Mouse (Mus musculus) liver, embryonic 15.5 days (tissue): Measurements from ENCODE around the gene Fam161a. TPM values are rescaled to one million over a fixed set of nuclear protein-coding genes. Genes with fewer than 3 reads are reported as not detected.
"Not testable (repeated sequence)": the region's sequence is repeated elsewhere in the genome, so short reads cannot be mapped to it uniquely, and the experiment has no call there.

Experiments
- ATAC-seq: fragments of 200-750 bp; cut with Nextera tagmentation; 2 replicates; pipeline ENCODE4 v1.8.0; 2017; ENCODE audit warnings: moderate number of reproducible peaks, mild to moderate bottlenecking, moderate library complexity; ENCODE audit not compliant: insufficient read depth
- H3K27ac ChIP-seq: fragments of 300-500 bp; sonication (generic); replicated peaks from 2 replicates; pipeline ENCODE4 v1.5.1; 2015; ENCODE audit warnings: mild to moderate bottlenecking, inconsistent platforms
- H3K27me3 ChIP-seq: fragments of 300-500 bp; sonication (generic); 2 replicates; pipeline ENCODE4 v1.6.1; 2015; ENCODE audit warnings: mild to moderate bottlenecking, inconsistent platforms
- H3K36me3 ChIP-seq: fragments of 300-500 bp; sonication (generic); replicated peaks from 2 replicates; pipeline ENCODE4 v1.6.1; 2015; ENCODE audit warnings: moderate library complexity, mild to moderate bottlenecking, inconsistent platforms
- H3K4me1 ChIP-seq: fragments of 300-500 bp; sonication (generic); replicated peaks from 2 replicates; pipeline ENCODE4 v1.6.1; 2015; ENCODE audit warnings: inconsistent platforms
- H3K4me2 ChIP-seq: fragments of 300-500 bp; sonication (generic); 2 replicates; pipeline ENCODE4 v1.6.1; 2015; ENCODE audit warnings: moderate library complexity, mild to moderate bottlenecking, inconsistent platforms
- H3K4me3 ChIP-seq: fragments of 300-500 bp; sonication (generic); replicated peaks from 2 replicates; pipeline ENCODE4 v1.5.1; 2015; ENCODE audit warnings: mild to moderate bottlenecking, inconsistent platforms
- H3K9ac ChIP-seq: fragments of 300-500 bp; sonication (generic); 2 replicates; pipeline ENCODE4 v1.6.1; 2015; ENCODE audit warnings: moderate library complexity, mild to moderate bottlenecking, inconsistent platforms
- H3K9me3 ChIP-seq: fragments of 300-500 bp; sonication (generic); replicated peaks from 2 replicates; pipeline ENCODE4 v1.6.1; 2016; ENCODE audit warnings: inconsistent platforms
- WGBS: fragments of 180-500 bp; shearing (Covaris S2); methylation state at CpG from one replicate; pipeline ENCODE4 v1.1.7; 2015; ENCODE audit warnings: mixed read lengths; ENCODE audit not compliant: insufficient replicate concordance; 5-methylcytosine and 5-hydroxymethylcytosine counted together
- polyA plus RNA-seq: library from polyadenylated mRNA; unstranded; fragments of >200 nt; fragmentation: Nextera tagmentation; extraction: Ambion mirVana; gene quantifications from 2 replicates; pipeline ENCODE4 v1.2.1, GENCODE M21; 2015

Fam161a gene
- polyA plus RNA-seq, 1 experiment from 2014 or later: 1.4 TPM

DNA sequence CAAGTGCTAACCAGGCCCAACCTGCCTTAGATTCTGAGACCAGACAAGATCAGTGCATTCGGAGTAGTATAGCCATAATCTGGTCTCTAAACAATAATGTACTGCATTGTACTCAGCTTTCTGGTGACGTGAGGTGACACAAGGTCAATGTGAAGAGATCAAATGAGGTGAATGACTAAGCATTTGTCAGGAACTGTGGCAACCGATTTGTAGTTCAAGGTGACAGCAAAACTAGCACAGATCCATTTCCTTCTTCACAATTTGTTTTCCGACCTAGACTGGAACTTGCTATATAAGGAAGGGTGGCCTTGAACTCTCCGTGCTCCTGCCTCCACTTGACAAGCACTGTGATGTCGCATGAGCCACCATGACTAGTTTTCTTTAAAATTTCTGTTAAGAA is 55.8 kb downstream of the Fam161a start:
- Histone ChIP-seq H3K4me2 (no peak overlapping the region), H3K9me3 (no peaks in the 10 kb centered on the region), H3K27ac (no peak overlapping the region), H3K27me3 (no peaks in the 10 kb centered on the region), H3K36me3 (no peaks in the 10 kb centered on the region), H3K9ac (no peak overlapping the region), H3K4me3 (no peak overlapping the region), H3K4me1 (peaks cover 18% of the 10 kb centered on the region)
- WGBS: 55% methylated on average over 6 of the region's 6 CpGs
- ATAC-seq: no peak

DNA sequence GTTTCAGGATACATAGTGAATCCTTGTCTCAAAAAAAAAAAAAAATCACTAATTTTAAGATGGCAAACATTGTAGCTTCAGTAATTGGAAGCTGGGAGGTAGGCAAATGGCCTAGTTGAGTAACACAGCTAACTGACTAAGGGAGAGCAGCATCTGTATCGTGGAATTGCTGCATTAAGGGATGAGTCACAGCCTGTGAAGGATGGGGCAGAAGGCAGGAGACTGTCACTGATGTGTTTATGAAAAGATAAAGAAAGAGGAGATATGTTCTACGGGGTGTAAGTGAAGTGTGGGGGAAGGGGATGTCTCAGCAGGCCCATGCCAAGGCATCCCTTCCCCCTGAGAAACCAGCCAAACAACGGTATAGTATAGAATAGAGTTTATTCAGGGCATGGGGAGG is 56.5 kb downstream of the Fam161a start:
- H3K4me2 ChIP-seq: no peak overlapping the region
- H3K9ac ChIP-seq: no peak overlapping the region
- 37% methylated on average over 3 of the region's 3 CpGs for WGBS
- ATAC-seq: no peak
- H3K27me3 ChIP-seq: no peaks in the 10 kb centered on the region
- no peak overlapping the region for H3K4me3 ChIP-seq
- H3K36me3 ChIP-seq: no peaks in the 10 kb centered on the region
- peaks cover 20% of the 10 kb centered on the region for H3K4me1 ChIP-seq
- no peak overlapping the region for H3K27ac ChIP-seq
- no peaks in the 10 kb centered on the region for H3K9me3 ChIP-seq

DNA sequence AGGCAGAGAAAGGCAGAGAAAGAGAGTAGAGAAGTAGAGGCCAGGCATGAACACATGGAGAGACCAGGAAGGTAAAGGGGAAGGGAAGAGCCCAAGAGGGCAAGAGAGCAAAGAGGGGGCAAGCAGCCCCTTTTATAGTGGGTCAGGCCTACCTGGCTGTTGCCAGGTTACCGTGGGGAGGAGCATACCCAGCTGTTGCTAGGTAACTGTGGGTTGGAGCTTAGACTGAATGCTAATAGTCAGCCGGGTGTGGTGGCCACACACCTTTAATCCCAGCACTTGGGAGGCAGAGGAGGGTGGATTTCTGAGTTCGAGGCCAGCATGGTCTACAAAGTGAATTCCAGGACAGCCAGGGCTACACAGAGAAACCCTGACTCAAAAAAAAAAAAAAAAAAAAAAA is 56.9 kb downstream of the Fam161a start:
- H3K9me3 ChIP-seq, H3K36me3 ChIP-seq, H3K4me3 ChIP-seq, H3K27me3 ChIP-seq, H3K27ac ChIP-seq, H3K4me2 ChIP-seq, ATAC-seq, H3K9ac ChIP-seq: not testable (repeated sequence)
- 45% methylated on average over 3 of the region's 3 CpGs for WGBS
- peaks cover 20% of the 10 kb centered on the region for H3K4me1 ChIP-seq

DNA sequence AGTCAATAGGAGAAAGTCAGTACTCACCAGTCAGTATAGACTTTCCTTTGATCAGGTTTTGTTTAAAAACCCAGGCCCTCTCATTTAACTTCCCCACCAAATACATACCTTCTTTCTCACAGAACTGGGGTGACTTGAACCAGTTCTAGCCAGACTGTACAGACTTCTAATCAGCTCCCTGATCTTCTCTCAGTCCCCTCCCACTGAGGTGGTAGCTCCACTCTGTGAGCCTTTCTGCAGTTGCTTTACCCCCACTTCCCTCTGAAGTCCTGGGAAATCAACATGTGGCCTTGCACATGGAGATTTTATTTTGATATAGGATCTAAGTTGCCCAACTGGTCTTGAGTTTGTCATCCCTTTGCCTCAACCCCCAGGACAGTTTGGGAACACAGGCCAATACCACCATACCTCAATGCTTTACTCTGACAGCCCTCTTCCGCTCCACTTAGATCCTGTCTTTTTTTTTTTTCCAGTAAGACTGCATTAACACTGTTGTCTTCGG is 57.9 kb downstream of the Fam161a start:
- Histone ChIP-seq H3K36me3 (no peaks in the 10 kb centered on the region), H3K9ac (no peak overlapping the region), H3K4me1 (peaks cover 20% of the 10 kb centered on the region), H3K4me3 (no peak overlapping the region), H3K27me3 (no peaks in the 10 kb centered on the region), H3K4me2 (no peak overlapping the region), H3K27ac (no peak overlapping the region), H3K9me3 (no peaks in the 10 kb centered on the region)
- no peak for ATAC-seq
- WGBS: 70% methylated on average over 2 of the region's 2 CpGs

DNA sequence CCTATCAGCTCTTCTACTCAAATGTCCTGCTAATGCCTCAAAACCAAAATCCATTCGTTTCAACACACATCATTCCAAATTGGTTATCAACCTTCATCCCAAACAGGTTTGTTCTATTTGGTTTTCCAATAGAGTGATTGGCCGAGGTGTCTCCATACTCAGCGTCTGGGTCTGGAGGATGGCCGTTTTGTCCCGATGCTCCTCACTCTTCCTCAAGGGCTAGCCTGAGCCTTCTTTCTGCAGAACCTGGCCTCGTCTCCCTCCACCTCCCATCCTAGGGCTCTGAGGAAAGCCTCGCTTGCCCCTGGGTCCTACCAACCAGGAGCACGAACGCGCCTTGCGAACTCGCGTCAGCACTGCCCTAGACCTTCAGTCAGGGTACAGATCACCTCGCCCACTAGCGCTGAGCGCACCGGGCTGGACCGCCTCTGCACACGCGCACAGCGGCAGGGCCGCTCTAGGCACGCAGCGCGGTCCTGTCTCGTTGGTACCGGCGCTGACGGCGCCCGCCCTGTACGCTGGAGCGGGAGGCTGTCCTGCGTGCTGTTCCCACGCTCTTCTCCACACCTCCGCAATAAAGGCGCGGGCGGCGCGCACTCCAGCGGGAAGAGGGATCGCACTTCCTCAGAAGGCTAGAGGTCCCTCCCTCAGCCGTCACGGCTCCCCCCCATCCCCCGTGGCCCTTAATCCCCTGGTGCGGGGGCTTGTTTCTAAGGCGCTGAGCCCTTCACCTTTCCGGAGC is 60.2 kb downstream of the Fam161a start:
- WGBS: 1% methylated on average over 49 of the region's 49 CpGs
- peak overlapping the region; percentile 76 for H3K4me3 ChIP-seq
- H3K9ac ChIP-seq: peak overlapping the region; percentile 85
- no peaks in the 10 kb centered on the region for H3K9me3 ChIP-seq
- H3K4me2 ChIP-seq: peak overlapping the region; percentile 95
- ATAC-seq: peak; percentile 100
- no peaks in the 10 kb centered on the region for H3K36me3 ChIP-seq
- peaks cover 20% of the 10 kb centered on the region for H3K4me1 ChIP-seq
- H3K27me3 ChIP-seq: no peaks in the 10 kb centered on the region
- H3K27ac ChIP-seq: peak overlapping the region; percentile 73

DNA sequence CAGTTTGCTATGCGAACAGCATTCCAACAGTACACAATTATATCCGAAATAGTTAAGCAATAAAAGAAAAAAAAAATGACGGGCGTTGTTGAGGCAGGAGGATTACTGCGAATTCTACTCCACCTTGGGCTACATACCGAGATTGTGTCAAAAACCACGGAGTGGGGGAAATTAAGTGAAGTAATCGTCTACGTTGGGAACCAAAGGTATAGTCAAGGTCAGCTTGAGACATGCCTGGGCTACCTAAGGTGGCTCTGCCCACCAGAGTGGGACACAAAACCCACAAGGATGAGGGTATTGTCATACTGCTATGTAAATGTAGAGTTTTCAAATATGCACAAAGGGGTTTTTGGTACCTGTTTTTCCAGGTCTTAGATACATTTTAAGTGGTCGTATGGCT is 60.9 kb downstream of the Fam161a start:
- no peaks in the 10 kb centered on the region for H3K36me3 ChIP-seq
- H3K27ac ChIP-seq: peak overlapping the region; percentile 73; the same call in 1 of the 2 replicates
- no peaks in the 10 kb centered on the region for H3K9me3 ChIP-seq
- peak overlapping the region; percentile 85 for H3K9ac ChIP-seq
- no peak for ATAC-seq
- 8% methylated on average over 10 of the region's 10 CpGs for WGBS
- H3K4me1 ChIP-seq: peaks cover 20% of the 10 kb centered on the region
- H3K27me3 ChIP-seq: no peaks in the 10 kb centered on the region
- H3K4me3 ChIP-seq: peak overlapping the region; percentile 76
- H3K4me2 ChIP-seq: peak overlapping the region; percentile 95

DNA sequence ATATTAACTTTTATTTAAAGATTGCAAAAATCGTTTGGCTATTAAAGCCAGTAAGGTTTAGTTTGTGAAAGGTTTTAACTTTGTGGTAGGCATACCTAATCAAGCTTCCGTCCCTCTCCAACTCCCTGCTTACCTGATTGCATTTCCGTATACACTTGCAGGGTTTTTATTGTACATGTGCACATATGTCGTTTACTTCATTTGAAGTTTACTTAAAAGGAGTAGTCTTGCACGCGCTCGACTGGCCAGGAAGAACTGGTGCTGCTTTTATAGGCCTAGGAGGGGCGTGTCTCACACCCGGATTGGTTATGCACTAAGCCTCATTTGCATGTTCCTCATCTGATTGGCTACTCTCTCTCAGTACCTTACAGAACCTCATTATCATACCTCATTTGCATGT is 61.7 kb downstream of the Fam161a start:
- H3K4me3 ChIP-seq, H3K36me3 ChIP-seq, H3K9ac ChIP-seq, H3K27ac ChIP-seq, ATAC-seq, H3K9me3 ChIP-seq, H3K4me2 ChIP-seq, H3K27me3 ChIP-seq: not testable (repeated sequence)
- 86% methylated on average over 9 of the region's 9 CpGs for WGBS
- peaks cover 20% of the 10 kb centered on the region for H3K4me1 ChIP-seq

DNA sequence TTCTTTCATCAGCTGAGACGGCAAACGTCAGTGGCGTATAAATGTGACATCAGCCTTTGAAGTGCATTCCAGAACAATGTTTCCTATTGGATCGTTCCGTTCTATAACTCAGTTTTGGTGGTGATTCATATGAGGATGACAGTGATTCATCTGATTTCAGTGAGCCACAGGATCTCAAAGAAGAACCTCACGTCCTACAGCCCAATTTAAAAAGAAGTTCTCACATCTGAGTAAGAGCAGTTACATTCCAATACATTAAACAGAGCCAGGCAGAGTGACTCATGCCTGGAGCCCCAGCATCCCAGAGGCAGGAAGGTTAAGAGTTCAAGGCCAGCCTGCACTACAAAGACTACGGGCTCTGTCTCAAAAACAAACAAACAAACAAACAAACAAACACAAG is 67.5 kb downstream of the Fam161a start:
- no peaks in the 10 kb centered on the region for H3K9me3 ChIP-seq

DNA sequence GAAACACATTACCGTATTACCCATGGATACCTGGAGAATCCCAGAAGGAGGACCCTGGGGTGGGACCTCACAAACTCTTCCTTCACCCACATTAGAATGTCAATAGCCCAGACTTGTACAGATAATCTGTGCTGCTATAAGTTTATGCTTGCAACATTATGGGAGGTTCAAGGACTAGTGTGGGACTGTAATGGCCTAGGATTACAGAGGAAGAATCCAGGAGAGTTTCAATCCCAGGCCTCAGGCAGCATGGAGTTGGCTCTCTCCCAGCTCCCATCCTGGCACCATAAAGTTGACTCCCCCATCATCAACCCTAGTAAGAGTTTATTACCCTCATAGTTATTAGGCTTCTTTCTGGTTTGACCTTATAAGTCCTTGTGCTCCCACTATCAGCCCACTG is 71.2 kb downstream of the Fam161a start:
- ATAC-seq: no peak
- 85% methylated on average over 1 of the region's 1 CpGs for WGBS
- H3K4me3 ChIP-seq: no peak overlapping the region

More for the DNA sequence above, 67.5 kb downstream of the Fam161a start:
- Histone ChIP-seq H3K4me3 (no peak overlapping the region), H3K4me2 (no peak overlapping the region), H3K4me1 (no peaks in the 10 kb centered on the region), H3K27ac (no peak overlapping the region), H3K36me3 (no peaks in the 10 kb centered on the region), H3K27me3 (no peaks in the 10 kb centered on the region), H3K9ac (no peak overlapping the region)
- 69% methylated on average over 7 of the region's 7 CpGs for WGBS
- no peak for ATAC-seq

More for the DNA sequence above, 71.2 kb downstream of the Fam161a start:
- Histone ChIP-seq H3K9me3 (no peaks in the 10 kb centered on the region), H3K27me3 (no peaks in the 10 kb centered on the region), H3K9ac (no peak overlapping the region), H3K36me3 (no peaks in the 10 kb centered on the region), H3K4me2 (no peak overlapping the region), H3K27ac (no peak overlapping the region), H3K4me1 (no peaks in the 10 kb centered on the region)

Other genes with a start within 250 kb of the Fam161a start
- gene B3gnt2, start 146.6 kb upstream of the Fam161a start, polyA plus RNA-seq: 5.3 TPM in 2 replicates
- gene Zrsr1, start 35.5 kb upstream of the Fam161a start, polyA plus RNA-seq: 1.9 and 2.6 TPM in 2 replicates
- gene Gm28048, start 25.4 kb upstream of the Fam161a start, polyA plus RNA-seq: 8.9 and 9.2 TPM in 2 replicates
- gene Commd1, start 25.1 kb upstream of the Fam161a start, polyA plus RNA-seq: 153 and 167 TPM in 2 replicates
- gene Cct4, start 17.0 kb upstream of the Fam161a start, polyA plus RNA-seq: 114 and 123 TPM in 2 replicates
- gene Xpo1, start 248.5 kb downstream of the Fam161a start, polyA plus RNA-seq: 40.7 and 42.3 TPM in 2 replicates